Mouse (Mus musculus) c-Kit-positive CD71-negative TER-119-negative erythroid progenitor cells, embryonic 14.5 days (primary cell): ENCODE data around the gene Olfr878.

Experiments
- DNase-seq: peaks from one replicate; pipeline ENCODE4 v3.0.0-alpha.2; 2013; ENCODE audit warnings: low read depth

The Olfr878 gene

DNA sequence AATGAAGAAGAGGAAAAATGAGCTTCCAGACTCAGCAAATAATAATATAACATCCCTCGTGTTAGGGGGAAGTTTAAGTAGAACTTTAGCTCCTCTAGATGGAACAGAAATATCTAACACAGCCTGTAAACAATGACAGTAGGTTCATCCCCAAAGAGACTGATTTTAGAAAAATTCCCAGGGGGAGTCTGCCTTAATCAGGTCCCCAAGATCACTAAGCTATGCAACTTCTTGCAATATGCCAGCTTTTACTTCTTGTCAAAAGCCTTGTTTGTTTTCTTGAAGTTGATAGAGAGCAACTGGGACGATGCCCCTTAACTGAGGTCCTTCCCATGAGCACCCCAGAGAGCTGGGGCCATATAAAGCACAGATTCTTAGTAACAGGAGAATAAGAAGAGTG lies at the start of gene Olfr878:
Gene Olfr878, plus strand, starts transcription at position 301 of the 400 bp plus-strand sequence.
- DNase-seq = no peak

DNA sequence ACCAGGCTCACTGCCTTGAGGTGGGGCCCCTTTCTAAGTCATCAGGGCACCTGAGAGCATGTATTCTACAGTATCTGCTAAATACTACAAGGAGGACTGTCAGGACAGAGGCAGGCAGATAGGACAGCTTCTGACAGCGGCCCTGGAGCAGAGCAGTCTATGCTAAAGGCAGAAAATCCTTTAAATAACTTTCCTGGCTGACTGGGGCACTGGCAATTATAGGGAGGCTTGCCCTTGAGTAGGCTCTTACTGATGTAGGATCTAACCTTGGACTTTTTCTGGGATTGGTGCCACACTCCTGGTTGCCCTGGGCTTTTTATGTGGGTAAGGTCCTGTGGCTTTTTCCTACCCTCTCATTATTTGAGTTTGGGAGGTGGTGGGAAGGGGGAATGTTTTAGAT lies 47.4 kb upstream of the Olfr878 start:
- no peak for DNase-seq

DNA sequence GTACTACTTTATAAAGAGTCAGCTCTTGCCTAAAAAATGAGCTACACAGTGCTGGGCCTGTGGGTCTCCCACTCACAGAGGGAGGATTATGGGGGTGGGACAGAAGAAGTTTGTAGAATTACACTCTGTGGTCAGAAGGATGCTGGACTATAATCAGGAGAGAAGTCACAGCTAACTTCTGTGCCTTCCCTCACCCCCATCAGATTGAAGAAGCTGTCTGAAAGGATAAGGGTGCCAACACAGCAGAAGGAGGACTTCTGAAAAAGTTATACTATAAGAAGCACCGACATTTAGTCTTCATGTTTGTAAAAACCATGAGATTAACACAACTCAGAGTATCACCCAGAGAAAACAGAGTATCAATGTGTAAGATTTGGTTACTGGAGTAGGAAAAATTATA lies 46.5 kb upstream of the Olfr878 start:
- DNase-seq = no peak

DNA sequence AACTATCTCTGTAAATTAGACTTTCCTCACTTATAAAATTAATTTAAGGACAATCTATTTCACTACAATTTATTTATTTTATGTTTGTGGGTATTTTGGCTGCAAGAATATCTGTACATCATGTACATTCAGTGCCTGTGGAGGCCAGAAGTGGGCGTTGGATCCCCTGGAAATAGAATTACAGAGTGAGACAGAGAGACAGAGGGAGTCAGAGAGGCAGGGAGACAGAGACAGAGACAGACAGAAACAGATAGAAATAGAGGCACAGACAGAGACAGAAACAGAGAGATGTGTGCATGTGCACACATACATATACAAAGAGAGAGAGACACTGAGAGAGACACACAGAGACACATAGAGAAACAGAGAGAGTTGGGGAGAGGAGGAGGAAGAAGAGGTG lies 46.1 kb upstream of the Olfr878 start:
- no peak for DNase-seq

DNA sequence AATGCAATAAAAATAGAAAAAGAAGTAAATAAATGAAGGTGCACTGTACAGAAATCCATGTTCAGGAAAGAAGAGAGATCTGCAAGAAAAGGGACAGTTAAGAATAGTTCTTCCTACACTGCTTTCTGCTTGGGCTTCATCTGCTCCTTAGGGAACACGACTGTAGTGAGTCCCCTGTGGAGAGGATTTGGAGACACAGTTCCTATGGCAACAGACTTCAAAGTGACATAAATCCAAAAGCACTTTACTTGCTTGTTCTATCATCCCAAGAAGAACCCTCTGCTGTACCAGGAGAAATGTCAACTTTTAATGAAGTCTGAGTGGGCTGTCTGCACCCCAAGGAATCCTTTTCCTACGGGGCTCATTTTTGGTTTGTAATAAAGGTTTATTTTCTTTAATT lies 26.7 kb upstream of the Olfr878 start:
- no peak for DNase-seq

DNA sequence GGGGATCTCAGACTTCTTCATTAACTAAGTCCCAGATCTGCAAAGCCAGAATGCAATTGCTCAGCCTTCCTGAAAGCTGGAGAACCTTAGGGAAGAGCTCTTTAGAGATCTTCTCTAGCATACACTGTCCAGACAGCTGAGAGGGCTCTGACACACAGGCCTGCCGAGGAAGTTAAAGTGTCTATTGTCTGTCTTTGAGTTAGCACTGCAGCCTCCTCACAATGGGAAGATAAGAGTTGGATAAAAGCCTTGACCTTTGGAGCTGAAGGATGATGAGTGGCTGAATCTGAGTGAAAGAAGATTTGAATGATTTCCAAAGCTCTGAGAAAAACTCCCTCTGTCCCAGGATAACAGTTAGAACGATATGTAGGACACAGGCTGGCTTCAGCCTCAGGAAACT lies 21.0 kb upstream of the Olfr878 start, which contains the start of gene Olfr145:
Gene Olfr145, plus strand, starts transcription at position 64 of the 400 bp plus-strand sequence.
- DNase-seq = no peak

DNA sequence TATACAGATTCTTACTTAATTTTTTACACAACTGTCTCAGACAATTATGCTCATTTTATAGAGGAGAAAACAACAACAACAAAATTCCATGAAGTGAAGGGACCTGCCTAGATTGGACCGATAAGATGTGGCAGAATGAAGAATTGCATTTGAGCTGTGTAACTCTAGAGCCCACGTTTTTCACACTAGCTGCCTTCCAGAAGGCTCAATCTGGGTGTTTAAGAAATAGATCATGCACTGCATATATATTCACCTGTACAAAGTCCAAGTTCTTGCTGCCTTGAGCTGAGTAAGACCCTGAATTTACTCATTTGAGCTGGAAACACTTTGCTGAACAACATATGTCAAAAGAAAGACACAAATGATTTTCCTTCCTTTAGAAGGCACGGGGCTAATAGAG lies 12.1 kb upstream of the Olfr878 start:
- no peak for DNase-seq

DNA sequence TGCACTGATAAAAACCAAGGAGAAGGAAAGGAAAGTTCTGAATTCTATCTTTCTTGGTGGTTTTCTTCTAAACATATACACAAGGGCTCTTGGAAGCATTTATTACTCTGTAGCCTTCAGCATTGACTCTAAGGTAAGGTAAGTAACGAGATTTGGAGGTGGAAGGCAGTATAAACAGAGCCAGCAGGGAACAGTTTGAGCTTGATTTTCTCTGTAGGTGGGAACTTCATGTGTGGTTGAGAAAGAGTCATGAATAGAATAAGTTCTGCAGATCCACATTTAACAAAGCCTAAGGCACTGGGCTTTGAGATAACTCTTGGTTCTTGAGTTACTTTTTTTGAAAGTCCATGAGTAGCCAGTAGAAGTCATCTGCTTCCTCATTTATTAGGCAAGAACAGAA lies 378 bp downstream of the Olfr878 start:
- no peak for DNase-seq

DNA sequence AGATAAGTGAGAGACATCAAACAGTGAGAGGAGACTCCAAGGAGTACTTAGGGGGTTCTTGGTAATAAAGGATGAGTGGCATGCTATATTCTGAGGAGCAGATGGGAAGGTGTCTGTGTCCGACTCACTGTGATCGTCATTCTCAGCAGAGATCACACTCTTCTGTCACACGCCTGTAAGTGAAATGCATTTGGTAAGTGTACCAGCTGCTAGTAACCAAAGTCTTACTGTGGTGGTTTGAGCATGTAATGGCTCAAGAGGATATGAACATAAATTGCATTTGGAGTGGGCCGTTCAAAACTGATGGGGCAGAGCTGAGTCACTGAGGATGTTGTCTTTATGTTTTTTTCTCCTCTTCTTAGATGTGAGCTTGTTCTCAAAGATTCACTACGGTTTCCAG lies 6.6 kb downstream of the Olfr878 start:
- no peak for DNase-seq

DNA sequence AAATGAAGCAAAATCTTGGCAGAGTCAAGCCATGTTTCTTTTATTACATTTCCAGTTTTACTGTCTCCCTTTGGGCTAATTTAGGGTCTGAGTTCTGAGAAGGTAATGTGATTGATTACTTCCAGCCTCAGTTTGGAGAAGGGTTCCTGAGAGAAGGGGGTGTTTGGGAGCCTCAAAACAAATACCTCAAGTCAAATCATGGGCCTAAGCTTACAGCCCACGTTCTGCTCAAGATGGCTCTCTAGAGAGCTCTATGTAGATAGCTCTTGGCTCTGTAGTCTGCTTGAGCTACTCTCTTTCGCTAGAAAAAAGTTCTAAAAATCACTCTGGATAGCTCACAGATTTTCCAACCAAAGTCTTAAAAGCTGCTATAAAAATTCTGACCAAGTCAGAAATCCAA lies 7.8 kb downstream of the Olfr878 start:
- no peak for DNase-seq

DNA sequence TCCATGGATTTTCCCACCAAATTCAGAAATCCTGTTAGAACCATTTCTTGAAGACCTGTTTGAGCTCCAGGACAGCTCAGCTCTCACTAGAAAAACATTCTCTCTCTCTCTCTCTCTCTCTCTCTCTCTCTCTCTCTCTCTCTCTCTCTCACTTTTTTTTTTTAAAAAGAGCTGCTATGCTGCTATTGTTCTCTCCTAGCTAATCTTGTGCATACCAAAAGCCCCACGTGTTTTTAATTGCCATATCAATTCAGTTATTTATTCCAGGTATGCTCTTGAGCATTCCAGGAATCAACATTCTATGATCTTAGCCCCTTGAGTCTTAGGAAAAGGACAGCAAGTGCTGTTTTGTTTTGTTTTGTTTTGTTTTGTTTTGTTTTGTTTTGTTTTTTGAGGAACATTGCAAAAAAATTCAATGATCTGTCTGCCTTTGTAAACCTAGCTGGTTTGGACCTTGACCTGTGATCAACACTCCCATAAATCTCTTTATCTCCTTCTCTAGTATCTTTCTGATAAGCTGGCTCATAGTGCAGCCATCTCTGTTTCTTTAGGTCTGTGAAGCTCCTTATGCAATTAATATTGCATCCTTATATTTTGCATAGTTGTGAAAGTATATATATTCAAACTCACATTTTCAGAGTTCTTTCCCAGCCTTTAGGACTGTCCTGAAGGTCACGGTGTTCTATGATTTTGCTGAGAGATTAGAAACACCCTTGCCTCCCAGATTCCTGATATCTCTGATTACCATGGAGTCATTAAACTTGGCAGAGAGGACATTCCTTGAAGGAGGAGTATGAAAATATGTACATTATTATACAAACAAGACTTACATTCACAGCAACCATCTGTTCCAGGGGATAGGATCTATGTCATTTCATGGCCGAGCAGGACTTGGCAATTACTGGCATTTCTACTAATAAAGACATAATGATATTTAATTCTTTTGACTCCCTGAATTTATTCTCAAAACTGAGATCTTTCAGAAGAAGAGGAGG lies 8.7 kb downstream of the Olfr878 start:
- no peak for DNase-seq

DNA sequence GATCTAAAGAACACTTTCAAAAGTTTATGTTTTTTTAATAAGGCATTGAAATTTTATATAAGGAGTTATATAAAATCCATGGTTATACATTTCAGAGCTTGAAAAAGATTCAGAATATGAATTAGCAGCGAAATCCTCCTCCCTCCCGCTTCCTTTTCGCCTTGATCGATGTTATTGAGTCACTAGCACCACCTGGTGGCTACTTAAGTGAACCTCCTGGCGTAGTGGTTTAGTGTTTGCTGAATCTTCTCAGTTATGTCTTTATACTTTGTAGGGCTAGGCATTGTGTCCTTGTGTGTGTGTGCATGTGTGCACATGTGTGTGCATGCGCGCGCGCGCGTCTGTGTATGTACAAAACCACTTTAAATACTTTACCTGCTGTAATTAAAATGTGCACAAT lies 14.9 kb downstream of the Olfr878 start:
- DNase-seq = peak; percentile 37

DNA sequence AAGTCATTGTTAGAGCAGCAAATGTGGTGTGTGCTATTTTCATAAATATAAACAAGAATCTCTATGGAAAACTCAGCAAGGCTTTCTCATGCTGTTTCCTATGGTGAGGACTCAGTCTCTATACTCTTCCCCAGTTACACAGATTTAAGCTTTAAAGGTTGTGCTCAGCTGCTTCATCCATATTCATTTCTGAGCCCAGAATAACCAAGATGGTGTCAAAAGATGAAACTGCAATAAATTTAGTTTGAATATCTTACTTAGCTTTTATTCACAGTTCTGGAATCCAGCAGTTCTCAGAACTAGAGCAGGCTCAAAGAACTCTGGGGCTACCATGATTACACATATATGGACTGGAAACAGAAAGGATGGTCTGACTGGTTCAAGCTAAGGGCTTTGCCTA lies 16.5 kb downstream of the Olfr878 start:
- no peak for DNase-seq

DNA sequence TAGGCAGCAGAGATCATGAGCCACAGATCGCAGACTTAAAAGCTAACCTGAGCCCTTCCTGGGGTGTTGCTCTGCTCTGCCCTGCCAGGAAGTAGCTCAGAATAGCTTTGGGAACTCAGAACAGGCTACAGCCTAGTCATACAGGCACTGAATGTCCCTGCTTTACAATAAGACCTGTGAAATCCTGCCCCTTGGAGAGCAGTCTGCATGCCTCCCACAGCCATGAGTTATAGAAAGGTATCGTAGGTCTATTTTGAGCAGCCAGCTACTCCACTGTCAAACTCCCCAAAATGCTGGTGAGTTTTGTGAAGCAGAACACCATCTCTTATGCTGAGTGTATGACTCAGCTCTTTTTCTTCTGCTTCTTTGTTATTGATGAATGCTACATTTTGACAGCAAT lies 23.5 kb downstream of the Olfr878 start:
- DNase-seq = no peak
